Mouse (Mus musculus) myocyte (in vitro differentiated cells): Measurements from ENCODE around the gene Ank3.

Experiments used
- CEBPB ChIP-seq: IDR thresholded peaks from 2 replicates; pipeline ENCODE4 v1.6.1; 2011; ENCODE audit warnings: mild to moderate bottlenecking, moderate library complexity; ENCODE audit not compliant: poor library complexity, insufficient read depth, severe bottlenecking
- POLR2A ChIP-seq: IDR thresholded peaks from one replicate; pipeline ENCODE4 v1.6.1; 2011; ENCODE audit warnings: low read depth, mild to moderate bottlenecking, control low read depth, moderate library complexity; ENCODE audit not compliant: insufficient read length
- POLR2AphosphoS2 ChIP-seq: IDR thresholded peaks from one replicate; pipeline ENCODE4 v1.6.1; 2011; ENCODE audit warnings: low read depth, control low read depth; ENCODE audit not compliant: insufficient read length
- SRF ChIP-seq: IDR thresholded peaks from one replicate; pipeline ENCODE4 v1.6.1; 2011; ENCODE audit warnings: low read depth; ENCODE audit not compliant: control insufficient read depth, insufficient read length
- TCF12 ChIP-seq: IDR thresholded peaks from one replicate; pipeline ENCODE4 v1.6.1; 2011; ENCODE audit warnings: mild to moderate bottlenecking, control low read depth; ENCODE audit not compliant: poor library complexity, insufficient read depth, severe bottlenecking
- TCF3 ChIP-seq: IDR thresholded peaks from one replicate; pipeline ENCODE4 v1.6.1; 2011; ENCODE audit warnings: low read depth, control low read depth; ENCODE audit not compliant: insufficient read length
- USF1 ChIP-seq: IDR thresholded peaks from one replicate; pipeline ENCODE4 v1.6.1; 2011; ENCODE audit warnings: low read depth, mild to moderate bottlenecking, control low read depth, moderate library complexity

DNA sequence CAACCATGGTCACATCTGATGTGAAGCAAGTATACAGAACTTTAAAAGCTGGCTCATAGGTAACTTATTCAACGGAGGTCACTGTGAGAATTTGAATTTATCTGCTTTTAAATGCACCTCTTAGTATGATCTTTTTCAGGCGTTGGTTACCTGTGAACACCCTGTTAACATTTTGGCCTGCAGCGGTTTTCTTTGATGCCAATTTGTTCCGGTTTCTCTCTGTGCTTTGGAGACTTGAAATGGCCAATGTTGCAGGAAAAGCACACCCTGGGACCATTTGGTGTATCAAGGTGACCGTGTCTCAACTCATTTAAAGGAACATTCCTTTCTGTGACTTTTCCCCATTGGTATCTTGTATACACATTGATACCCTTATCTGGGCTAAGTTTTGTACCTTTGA lies 46.0 kb downstream of the Ank3 start:
- TF ChIP-seq USF1 (no peak), POLR2A (no peak), POLR2AphosphoS2 (no peak), TCF3 (no peak), TCF12 (no peak), SRF (no peak), CEBPB (no peak)
